Mouse (Mus musculus): ENCODE measurements around the gene Enho.
"Not testable (repeated sequence)": the region's sequence is repeated elsewhere in the genome, so short reads cannot be mapped to it uniquely, and the experiment has no call there.

Enho gene

GRCm38 (mm10) chr4:41639913-41640507, at the start of gene Enho:
Gene Enho, minus strand, starts transcription at chr4:41640324.
- in situ Hi-C loops (cut with MboI; ENCODE audit: low sequenced_read_pairs), result no loop called here

GRCm38 (mm10) chr4:41688562-41688961, 48.4 kb upstream of the Enho start:
- in situ Hi-C loops (cut with MboI; ENCODE audit: low sequenced_read_pairs), result not testable (repeated sequence)

GRCm38 (mm10) chr4:41685882-41686492, 45.9 kb upstream of the Enho start:
- in situ Hi-C loops (cut with MboI; ENCODE audit: low sequenced_read_pairs), result not testable (repeated sequence)

DNA sequence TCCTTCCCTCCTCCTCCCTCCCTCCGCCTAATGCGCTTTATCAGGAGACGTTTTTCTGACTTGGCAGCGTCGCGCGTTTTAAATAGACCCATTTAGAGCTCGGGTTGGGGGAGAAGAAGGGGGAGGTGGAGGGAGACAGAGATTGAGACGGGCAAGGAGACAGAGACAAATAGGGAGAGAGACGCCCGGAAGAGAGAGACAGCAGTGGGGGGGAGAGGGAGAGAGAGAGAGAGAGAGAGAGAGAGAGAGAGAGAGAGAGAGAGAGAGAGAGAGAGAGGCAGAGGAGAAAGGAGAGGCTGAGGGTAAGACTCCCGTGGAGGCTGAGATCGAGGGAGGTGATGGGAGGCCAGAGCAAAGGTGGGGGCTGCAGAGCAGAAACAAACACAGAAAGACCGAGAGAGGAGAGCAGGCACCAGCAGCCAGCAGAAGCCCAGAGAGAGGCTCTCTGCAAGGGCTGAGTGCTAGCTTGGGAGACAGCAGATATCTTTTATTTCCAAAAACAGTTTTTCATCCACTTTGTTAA, 44.9 kb upstream of the Enho start:
- in situ Hi-C loops (cut with MboI; ENCODE audit: low sequenced_read_pairs), result not testable (repeated sequence)

DNA sequence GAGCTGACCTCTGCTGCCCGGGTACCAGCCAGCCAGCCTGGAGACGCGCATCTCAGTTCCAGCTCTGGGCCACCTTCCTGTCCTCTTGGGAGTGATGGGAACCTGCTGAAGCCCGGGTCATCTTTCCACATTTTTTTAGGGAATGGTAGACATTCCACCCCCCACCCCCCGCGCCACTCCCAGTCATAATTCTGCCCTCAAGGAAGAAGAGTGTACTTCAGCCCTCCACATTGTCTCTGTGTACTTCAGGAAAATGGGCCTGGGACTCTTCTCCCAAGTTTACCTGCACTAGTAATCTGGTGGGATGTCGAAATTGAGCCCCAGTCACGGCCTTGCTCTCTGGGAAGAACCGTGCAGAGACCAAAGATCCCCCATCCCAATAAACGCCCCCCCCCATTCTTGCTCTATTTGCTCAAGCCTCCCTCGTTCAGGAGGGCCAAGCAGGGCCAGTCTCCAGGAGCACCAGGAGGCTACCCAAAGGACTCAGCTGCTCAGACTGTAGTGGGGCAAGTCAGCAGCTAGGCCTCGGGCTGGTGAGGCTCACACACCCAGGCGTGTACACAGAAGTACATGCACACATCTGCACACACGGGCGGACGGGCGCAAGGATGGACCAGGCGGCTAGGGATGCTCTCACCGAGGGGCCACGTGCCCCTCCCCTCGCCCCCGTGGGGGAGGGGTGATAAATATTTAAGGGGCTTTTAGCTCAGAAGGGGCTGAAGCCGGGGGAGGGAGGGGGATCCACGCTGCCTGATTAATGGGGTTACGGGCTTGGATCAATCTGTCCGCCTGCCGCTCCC, 44.2 kb upstream of the Enho start:
- in situ Hi-C loops (cut with MboI; ENCODE audit: low sequenced_read_pairs), result not testable (repeated sequence)

GRCm38 (mm10) chr4:41683303-41683702, 43.2 kb upstream of the Enho start:
- in situ Hi-C loops (cut with MboI; ENCODE audit: low sequenced_read_pairs), result not testable (repeated sequence)

GRCm38 (mm10) chr4:41682789-41683188, 42.7 kb upstream of the Enho start:
- in situ Hi-C loops (cut with MboI; ENCODE audit: low sequenced_read_pairs), result no loop called here

DNA sequence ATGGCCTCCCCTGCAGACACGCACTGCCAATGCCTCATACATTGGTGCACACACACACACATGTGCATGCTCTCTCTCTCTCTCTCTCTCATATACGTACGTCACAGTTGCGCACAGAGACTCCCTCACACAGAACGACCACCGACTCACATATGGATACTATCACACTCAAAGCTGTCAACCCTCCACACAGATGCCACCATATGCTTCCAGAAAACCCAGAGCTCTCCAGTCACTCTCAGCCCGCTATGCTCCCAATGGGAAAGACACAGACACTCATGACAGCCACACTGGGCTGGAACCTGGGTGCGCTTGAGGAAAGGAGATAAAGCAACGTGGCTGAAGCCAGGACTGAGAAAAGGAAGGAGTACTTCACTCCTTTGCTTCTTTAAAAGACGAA, 41.8 kb upstream of the Enho start:
- in situ Hi-C loops (cut with MboI; ENCODE audit: low sequenced_read_pairs), result no loop called here

GRCm38 (mm10) chr4:41681176-41681575, 41.1 kb upstream of the Enho start:
- in situ Hi-C loops (cut with MboI; ENCODE audit: low sequenced_read_pairs), result no loop called here

DNA sequence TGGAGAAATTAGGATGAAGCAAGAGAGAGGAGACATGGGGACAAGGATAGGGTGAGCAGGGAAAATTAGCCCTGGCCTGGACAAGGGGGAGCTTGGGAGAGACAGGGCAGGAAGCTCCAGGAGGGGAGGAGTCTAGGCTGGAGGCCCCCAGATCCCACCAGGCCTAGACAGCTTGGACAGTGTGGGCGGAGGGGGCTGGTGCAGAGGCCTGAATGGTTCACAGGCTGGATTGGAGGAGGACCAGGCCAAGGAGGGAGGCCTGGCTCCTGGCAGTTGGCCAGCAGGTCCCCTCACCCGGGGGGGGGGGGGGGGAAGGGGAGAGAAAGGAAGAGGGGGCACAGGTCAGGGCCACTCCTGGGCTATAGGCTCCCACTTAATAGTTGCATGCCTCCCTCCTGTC, 39.2 kb upstream of the Enho start:
- in situ Hi-C loops (cut with MboI; ENCODE audit: low sequenced_read_pairs), result no loop called here

GRCm38 (mm10) chr4:41678863-41679262, 38.7 kb upstream of the Enho start:
- in situ Hi-C loops (cut with MboI; ENCODE audit: low sequenced_read_pairs), result no loop called here

- in situ Hi-C loops (cut with MboI; ENCODE audit: low sequenced_read_pairs), result no loop called here
Measured at GRCm38 (mm10) chr4:41677006-41677629, 37.0 kb upstream of the Enho start.

- in situ Hi-C loops (cut with MboI; ENCODE audit: low sequenced_read_pairs), result no loop called here
Measured at GRCm38 (mm10) chr4:41676248-41677005, 36.3 kb upstream of the Enho start.

- in situ Hi-C loops (cut with MboI; ENCODE audit: low sequenced_read_pairs), result no loop called here
Measured at GRCm38 (mm10) chr4:41673186-41673585, 33.1 kb upstream of the Enho start.

- in situ Hi-C loops (cut with MboI; ENCODE audit: low sequenced_read_pairs), result no loop called here
Measured at GRCm38 (mm10) chr4:41672522-41672963, 32.4 kb upstream of the Enho start.

- in situ Hi-C loops (cut with MboI; ENCODE audit: low sequenced_read_pairs), result no loop called here
Measured at GRCm38 (mm10) chr4:41671963-41672480, 31.9 kb upstream of the Enho start.

GRCm38 (mm10) chr4:41671500-41671899, 31.4 kb upstream of the Enho start:
- in situ Hi-C loops (cut with MboI; ENCODE audit: low sequenced_read_pairs), result no loop called here

DNA sequence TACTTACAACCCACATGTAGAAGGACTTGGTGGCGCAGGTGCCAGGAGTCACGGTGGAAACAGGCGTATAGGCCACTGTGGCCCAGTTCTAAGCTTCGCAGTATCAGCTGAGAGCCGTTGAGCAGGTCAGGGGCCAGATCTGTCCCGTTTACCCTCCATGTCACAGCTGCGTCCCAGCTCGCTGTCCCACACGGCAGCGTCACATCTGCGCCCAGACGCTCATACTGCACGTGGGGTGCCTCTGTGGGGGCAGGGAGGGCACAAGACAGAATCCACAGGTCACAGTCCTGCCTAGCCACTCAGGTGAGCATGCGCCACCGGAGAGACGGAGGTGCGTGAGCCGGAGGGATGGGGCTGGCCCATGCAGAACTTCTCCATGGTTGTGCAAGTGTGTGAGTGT, 30.7 kb upstream of the Enho start:
- in situ Hi-C loops (cut with MboI; ENCODE audit: low sequenced_read_pairs), result no loop called here

DNA sequence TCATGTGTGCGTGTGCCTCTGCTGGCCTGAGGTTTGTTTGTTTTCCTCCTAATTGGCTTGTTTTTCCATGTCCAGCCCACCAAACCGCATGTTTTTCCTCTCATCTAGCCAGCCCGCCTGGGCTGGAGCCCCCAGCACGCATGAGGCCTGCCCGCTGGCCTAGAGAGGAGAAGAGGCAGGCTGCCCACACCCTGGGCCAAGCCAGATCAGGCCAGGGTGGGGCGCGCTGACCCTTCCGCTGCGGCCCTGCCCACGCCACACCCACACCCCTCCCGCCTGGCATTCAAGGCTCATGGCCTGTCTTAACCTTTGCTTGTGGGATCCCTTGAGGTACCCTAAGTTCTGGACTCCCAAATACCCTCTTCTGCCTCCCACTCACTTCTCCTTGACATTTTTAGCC, 26.5 kb upstream of the Enho start:
- in situ Hi-C loops (cut with MboI; ENCODE audit: low sequenced_read_pairs), result no loop called here

DNA sequence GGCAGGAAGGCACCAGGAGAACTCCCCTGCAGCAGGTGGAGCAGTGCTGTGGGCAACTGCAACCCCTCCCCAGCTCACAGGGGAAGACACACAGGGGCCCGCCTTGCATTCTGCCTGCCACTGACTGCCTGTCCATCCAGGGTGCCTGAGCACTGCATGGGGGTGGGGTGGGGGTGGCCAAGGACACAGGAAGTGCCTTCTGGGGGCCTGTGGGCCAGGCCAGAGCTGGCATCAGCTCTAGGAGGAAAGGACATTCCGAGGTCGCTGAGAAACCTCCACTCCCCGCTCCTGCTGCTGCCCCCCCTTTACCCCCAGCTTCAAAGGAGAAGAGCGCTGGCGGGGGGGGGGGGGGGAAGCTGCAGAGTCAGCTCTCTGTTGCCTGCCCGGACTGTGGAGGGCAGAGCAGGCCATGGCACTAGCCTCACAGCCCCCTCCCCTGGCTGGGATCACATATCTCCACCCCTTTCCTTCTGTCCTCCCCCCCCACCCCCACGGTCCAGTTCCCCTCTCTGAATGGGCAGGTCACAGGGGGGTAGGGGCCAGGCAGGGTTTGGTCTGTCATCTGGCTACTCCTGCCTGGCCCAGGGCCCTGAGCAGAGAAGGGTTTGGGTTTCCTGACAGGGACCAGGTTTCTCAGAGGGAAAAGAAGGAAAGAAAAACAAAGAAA, 25.0 kb upstream of the Enho start:
- in situ Hi-C loops (cut with MboI; ENCODE audit: low sequenced_read_pairs), result no loop called here
